Mouse (Mus musculus) gastrocnemius, postnatal 10 days (tissue): ENCODE data around the gene Reln. TPM values are rescaled to one million over a fixed set of nuclear protein-coding genes. Genes with fewer than 3 reads are reported as not detected.

ENCODE experiments used
- DNase-seq: peaks from one replicate; pipeline ENCODE4 v3.0.0; 2021; ENCODE audit warnings: mixed read lengths
- total RNA-seq, 2 experiments: library from RNA; stranded (reverse); gene quantifications; 2 replicates each; pipeline ENCODE4 v1.2.3; 2021

The Reln gene
- total RNA-seq, 2 experiments from 2014 or later = 7.0 to 7.3 TPM

DNA sequence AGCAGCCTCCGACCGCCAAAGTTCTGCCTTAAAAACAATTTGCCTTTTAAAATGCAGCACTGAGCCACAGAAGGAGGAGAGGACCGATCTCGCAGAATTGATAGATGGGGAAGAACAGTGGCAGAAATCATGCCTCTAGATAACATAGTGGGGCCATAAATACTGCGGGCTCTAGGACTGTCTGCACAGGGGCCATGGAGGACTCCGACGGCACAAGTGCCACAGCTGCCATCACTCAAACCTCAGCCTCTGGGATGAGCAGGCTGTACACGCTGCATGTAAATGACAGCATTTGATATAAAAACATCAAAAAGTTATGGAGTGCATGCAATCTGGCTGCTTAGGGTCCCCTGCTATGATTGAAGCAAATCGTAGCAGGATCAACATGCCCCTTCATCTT lies 227.6 kb downstream of the Reln start:
- DNase-seq = no peak

DNA sequence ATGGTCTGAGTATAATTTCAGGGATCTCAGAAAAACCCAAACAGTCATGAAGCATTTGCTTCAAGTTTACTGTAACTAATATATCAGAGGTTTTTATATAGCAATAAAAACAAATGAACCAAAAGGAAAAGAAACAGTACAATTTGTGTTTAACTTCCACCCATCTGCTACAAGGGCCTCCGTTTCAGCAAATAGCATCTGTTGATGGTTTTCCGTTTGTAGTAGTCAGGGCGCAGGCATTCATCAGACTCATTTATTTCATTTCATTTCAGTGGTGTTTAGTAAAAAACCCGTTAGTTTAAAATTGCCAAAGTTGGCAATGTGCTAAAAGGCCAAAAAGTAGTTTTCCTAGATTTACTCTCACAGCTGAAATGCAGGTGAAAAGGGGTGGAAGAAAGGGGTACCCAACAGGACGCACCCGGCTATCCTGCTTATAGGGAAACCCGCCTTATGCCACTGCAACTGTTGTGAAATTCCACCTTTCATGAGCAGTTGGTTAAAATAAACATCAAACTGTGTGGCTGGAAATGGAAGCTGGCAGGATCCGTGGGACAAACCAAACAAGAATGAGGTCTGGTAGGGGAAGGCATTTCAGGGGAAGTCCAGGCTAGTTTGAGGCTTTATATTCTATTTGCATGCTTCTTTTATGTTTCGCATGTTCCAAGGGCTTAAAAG lies 237.6 kb downstream of the Reln start:
- no peak for DNase-seq

DNA sequence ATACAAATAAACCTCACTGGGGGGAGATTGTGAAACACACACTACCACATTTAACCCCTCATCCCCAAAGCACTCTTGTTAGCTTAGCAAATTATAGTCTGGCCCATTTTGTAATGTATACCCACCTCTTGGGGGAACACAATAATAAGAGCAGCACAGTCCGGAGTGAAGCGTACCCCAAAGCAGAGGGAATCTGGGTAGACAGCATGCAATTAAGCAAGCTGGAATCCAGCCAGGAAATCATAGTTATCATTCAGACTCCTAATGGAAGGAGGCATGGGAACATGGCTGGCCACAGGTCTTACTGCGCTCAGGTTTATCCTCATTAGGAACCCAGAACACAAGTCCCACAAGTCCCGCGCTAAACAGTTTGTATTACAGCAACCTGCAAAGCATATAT lies 249.5 kb downstream of the Reln start:
- no peak for DNase-seq

DNA sequence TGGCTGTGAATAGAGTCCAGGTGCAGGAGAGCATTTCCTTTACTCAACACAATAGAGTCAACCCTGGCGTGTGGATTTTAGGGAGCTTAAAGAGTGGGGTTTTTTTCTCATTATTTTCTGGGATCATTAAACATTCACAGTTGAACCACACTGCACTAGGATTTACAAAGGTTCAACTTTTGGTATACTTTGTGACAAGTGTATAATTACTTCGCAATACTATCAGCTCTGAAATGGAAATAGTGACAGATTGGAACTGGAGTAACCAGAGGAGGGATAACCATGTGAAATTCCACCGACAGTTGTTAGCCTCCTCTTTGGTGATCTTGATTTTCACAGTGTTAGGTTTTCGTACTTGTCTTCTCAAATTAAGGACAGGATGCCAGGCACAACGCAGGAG lies 250.5 kb downstream of the Reln start:
- no peak for DNase-seq

DNA sequence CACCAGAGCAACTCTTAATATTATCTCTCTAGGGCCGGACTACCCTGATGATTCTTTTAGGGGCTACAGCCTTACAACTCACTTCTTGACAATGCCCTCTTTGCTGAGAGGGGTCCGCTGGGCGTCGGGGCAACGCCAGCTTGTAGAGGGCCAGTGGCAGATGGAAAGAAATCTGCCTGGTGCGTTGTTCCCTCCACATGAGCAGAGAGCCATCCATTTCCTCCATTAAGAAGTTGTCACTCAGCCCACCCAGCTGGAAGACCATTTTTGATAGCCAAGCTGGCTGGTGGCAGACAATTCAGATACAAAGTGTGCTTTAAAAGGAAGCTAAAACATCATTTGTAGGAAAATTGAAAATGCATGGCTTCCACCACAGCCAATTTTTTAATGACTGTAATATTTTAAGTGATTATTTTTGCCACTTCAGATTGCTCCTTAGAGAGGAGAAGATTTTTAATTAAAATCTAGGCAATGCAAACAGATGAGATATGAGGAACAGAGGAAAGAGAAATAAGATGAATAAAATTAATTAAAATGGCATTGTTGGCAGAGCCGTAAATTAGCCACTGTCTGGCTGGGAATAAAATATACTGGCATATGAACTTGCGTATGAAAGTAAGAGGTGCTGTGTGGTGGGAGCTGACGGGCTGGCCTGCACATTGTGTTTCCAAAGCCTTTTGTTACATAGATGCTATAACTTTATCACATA lies 251.2 kb downstream of the Reln start:
- no peak for DNase-seq

DNA sequence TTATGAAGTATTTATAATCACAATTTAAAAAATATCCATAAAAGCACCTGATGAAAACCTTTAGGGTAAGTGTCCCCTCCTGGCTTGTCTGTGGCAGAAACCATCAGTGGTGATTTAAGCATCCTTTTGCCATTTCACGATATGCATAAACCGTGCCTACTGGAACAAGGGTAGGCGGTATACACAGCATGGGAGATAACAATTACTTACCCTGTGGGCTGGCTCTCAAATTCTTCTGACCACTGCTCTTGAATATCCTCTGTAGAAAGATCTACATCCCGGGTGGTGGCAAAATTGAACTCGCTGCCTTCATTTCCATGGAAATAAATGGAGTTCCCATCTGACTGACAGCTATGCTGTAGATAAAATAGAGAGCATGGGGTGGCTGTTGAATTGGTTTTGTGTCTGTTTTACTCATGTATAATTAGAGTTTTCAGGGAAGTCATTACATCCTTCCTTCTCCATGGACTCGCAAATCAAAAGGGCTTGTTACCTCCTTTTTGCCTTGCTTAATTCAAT lies 264.0 kb downstream of the Reln start:
- no peak for DNase-seq

DNA sequence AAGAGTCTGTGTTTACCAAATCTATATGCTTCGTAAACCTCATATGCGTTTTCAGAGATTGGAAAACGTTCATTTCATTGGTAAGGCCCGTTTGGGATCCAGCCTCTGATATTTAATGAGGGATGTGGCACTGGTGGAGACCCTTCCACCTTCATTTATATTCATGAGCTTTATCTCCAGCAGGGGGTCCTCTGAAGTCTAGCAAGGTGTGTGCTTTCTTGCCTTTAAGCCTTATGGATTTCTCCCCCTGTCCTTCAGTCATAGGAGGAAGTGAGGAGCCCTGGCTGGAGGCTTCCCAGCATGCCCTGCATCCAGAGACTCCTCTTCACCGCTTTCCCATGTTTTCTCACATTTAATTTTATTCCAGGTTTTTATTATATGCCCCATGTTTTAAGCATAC lies 269.5 kb downstream of the Reln start:
- no peak for DNase-seq

DNA sequence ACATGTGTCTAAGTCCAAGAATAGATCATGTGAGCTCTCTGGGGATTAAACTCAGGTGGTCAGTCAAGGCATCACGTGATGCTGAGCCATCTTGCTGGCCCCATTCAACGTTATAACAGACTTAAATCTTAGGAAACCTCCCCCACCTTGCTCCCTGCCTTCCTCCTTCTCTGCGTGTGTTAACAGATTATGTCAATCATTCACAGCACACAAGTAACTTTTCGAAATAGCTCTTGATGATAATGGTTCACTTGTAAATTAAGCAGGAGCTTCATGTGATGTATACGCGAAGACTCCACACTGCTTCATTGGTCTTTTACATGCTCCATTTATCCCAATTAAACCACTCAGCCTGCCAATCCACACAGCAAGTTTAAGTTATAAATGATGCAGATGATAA lies 271.9 kb downstream of the Reln start:
- no peak for DNase-seq

DNA sequence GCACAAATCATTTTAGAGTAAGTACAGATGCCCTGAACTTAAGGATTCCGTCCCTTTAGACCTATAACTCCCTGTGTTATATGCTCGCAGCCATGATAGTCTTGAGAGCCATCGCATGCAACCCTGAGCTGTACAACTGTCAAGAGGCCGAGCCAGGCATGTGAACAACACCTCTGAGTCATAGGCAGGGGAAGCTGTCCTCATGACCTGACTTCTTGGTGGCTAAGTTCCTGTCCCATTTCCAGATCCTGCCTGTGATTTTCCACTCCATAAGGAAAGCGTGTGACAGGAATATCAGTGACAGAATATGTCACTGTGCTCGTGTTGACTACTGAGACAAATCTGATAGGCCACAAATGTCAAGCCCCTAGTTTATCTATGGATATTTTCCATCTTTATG lies 285.3 kb downstream of the Reln start:
- no peak for DNase-seq

DNA sequence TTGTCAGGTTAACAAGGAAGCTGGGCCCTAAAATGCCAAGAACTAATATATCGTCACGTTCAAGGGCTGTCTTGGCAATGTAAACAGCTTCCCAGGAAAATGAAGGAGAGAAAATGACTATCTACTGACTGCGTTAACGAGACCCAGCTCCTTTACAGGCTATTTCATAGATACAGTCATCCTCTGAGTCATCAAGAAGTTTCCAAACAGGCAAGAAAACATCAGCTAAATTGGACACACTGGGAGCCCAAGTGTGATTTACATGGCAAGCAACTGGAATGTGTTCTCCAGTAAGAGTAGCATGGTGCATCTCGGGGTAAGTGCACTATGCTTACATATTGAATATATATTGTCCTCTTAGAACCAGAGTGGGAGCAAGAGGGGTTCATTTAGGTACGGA lies 302.7 kb downstream of the Reln start:
- no peak for DNase-seq

DNA sequence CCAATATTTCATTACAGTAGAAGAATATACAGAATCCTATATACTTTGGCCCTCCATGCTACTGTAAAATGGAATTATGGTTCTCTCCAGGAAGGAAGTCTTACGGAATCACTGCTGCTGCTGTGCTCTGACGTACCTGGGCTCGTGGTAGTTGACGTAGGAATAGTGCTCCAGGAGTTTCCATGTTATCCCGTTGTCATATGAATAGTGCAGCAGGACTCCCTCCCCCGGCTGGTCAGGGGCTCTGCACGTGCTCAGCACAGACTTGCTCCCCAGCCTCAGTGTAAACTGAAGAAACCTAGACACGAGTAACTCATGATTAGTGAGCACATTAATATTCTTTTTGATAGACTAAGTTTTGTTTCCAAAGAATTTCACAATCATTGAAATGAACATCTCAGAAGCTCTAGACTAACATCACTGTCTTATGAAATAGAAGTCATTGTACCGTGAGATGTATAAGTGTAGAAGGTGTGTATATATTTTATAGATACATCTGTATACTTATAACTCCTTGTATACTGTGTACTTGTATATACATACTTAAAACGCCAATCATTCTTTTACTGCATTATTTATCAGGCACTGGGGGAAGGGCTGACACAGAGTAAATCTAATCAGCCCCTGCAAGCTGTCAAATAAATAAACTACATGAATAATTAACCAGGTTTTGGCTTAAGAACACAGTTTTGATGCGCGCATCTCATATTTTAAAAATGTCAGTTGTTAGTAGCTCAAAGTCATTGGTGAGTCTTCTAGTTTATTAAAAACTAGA lies 304.9 kb downstream of the Reln start:
- DNase-seq = no peak

DNA sequence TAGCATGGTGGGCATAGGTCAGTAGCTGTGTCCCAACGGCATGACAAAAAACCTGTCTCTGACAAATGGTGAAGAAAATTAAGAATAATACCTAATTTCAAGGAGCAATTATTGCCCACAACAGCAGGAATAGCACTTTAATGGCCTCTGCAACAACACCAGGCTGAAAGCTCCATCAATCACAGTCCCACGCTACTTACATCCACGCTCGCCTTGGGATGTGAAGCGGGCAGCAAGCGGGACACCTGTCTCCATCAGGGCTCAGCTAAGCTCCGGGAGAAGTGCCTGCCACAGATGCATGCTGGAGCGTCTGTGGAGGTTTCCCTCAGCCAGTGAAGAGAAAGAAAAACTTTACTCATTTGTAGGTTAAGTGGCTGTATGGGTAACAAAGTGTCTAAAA lies 309.3 kb downstream of the Reln start:
- no peak for DNase-seq

DNA sequence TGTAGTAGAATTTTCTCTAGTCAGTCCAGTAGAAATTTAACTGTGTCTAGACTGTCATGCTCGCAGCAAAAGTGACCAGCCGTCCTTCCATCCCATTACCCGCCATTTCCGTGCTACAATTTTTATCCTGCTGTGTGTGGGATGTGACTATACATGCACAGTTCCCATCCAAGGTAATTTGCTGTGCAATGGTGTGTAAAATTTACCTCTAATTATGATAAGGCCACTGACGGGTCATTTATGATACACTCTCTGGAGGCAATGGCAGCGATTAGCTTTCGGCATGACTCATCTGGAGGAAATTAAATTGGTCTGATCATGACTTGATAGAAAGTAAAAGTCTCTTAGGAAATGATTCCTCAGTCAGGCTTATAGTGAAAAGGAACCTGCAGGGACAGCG lies 311.5 kb downstream of the Reln start:
- no peak for DNase-seq

DNA sequence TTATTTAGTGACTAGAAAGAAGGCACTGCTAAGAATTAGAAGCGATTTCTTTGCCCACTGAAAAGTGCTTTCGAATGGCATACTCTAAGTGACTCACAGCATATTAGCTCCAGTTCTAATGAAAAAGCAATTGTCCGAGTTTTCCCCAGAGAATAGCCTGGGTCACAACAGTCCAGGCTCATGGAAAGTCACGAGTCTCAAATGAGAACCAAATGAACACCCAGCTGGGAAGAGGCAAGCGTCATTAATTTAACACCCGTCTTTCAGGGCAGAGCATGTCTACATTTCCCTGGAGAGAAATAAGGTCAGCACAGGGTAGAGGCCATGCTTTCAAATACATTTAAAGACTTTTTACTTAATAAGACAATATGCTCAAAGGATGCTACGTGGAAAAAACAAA lies 312.8 kb downstream of the Reln start:
- no peak for DNase-seq

DNA sequence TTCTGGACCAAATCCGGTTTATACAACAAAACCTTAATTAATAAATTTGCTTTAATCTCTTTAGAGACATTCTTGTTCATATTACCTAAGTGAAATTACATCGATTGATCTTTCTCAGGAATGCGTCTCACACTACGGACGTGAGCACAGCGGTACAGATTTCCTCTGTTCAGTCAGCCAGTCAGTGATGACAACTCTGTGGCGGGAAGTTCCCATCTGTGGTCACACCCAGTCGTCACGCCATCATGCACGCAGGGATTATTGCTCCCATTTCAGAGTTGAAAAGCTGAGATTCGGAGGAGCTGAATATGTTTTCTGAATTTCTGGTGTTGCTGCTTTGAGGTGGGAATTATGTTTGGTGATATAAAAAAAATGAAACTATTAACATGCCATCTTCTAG lies 316.1 kb downstream of the Reln start:
- no peak for DNase-seq

DNA sequence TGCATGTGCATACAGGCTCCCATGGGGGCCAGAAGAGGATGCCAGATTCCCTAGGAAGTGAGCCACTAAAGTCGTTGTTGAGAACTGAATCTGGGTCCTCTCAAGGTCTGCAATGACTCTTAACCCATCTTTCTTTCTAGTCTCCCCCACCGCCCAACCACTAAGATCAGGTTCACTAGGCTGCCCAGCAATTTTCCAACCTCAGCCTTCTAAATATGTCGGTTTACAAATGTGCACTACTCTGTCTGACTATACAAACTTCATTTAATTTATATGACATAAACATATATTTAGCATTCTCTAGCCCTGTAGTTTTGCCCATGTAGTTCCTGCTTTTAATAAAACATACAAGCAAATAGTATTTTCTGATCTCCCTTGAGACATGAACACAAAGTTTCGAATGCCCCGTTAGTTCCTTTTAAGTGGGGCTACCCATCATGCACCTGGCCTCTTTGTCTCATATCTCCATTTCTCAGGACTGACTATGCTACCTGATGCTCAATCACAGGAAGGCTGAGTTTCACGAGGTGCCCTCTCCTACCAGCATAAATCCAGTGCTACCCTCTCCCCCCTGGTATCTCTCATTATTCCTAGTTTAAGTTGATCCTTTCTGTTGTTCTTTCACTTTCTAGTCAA lies 317.1 kb downstream of the Reln start:
- no peak for DNase-seq

DNA sequence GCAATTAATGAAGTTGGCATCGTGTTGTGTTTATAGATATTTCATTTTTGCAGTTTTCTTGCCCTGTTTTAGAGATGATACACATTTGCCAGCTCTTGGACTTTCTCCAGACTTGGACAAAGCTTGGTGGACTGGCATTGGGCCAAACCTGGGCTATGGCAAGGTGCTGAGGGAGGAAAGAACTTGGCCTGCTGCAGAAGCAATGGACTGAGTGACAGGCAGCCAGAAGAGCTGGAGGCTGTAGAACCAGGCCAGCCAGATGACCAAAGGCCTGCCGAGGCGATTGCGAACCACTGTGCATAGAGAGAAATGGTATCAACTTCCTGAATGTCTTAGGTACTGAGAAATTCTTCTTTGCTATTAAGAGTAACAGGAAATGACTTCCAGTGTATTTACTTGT lies 318.8 kb downstream of the Reln start:
- DNase-seq = no peak

DNA sequence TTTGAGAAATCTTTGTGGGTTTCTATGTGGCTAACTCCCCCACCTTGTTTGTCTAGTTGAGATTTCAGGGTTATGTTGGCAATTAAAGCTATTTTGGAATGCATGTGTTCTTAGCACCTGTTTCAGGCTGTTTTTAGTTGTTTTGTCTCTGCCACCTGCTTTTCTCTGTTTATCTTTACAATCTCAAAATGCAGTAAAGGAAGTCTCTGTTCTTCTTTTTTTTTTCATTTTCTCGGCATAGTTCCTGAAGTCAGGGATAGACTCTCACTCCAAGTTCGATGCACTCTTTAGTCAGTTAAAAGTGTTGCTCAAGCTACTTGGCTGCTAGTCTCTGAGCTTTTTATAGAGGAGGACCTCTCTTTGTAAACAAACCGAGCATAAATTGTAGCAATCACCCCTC lies 320.4 kb downstream of the Reln start:
- no peak for DNase-seq

DNA sequence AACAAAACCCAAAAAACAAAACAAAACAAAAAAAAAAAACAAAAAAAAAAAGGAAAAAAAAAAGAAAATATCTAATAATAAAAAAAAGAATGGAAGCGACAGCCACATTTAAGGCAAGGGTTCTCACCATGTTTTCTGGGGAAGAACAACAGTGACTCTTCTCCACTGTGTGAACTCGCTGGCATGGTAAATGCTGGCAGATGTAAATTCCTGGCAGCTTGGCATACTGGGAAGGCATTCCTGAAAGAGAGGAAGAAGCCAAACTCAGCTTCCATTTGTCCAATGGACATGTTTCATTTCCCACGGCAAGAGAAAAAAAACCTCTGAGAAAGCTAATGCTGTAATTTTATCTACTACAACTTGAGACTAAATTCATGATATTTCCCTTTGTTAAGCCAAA lies 326.6 kb downstream of the Reln start:
- no peak for DNase-seq

DNA sequence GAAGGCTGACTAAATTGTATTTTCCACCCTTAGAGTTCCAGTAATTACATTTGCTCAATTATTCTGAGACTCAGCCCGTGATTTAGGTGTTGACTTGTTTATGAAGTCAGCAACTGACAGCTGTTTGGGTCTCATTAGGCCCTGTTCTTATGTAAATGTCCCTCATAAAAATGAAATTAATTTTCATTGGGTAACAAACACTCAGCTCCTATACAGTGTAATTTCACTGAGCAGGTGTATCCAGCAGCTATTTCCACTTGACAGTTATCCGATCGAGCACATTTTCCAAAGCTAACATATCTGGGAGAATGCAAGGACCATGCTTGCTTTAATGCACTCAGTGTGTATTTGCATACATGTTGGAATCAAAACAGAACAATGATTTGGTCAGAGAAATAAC lies 330.0 kb downstream of the Reln start:
- DNase-seq = no peak

DNA sequence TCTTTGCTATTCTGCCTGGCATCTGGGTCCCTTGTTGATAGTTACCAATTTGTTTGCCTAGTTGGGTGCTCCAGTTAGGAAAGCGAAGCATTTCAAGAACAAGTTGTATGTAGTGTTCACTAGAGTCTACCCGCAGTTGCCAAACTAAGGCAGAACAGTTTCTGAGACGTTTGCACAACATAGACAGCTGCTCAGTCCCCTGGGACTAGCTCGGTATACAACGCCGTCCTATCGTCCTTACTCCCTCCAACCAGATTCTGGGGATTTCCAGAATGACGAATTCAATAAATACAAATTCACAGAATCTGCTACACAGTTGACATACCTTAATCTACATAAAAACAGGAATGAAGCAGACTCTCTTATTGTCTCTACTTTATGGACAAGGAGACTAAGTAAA lies 335.4 kb downstream of the Reln start:
- DNase-seq = no peak

DNA sequence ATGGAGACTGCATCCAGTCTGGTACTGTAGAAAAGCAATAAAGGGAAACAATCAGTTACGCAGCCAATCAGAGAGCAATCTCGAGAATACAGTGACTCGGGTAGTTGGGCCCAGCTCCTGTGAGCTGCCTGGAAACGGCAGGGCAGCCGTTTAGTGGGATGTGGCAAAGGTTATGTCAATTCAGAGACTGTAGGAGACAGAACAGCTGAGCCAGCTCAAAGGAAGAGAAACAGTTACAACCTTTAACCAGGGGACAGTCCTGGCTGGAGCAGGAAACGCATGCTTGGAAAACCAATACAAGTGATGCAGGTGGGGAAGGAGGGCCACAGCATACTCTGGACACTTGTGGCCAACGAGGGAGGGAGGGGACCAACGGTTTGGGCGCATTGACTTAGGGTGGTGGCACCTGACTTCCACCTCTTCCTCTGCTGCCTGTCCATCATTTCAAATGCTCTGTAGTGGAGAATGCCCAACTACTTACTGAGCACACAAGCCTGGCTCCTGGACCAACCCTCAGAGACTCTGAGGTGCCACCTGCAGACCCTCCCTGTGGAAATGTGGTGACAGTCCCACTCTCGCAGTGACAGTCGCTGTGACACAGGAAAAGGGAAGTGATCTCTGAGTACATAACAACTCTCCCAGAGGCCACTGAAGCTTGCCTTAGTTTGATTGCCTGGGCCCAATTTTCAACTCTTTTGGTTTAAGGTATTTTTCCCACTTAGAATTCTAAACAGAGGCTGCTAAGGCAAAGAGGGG lies 337.0 kb downstream of the Reln start:
- DNase-seq = no peak
